Mouse (Mus musculus) MEL (cell line): ENCODE measurements around the gene Fancc.

Experiments used
- CTCF ChIP-seq, 3 experiments: IDR thresholded peaks in 2 of 3; conservative IDR thresholded peaks in 1 of 3; 2 replicates each; pipeline ENCODE4 v1.5.1; 2011 to 2012; ENCODE audit warnings: low read length in 3 of 3, low read depth in 2 of 3, mild to moderate bottlenecking in 2 of 3, improper control_type of control experiment in 1 of 3, inconsistent platforms in 1 of 3, mixed read lengths in 1 of 3, moderate library complexity in 1 of 3; ENCODE audit not compliant: control insufficient read depth in 1 of 3, insufficient read depth in 1 of 3, poor library complexity in 1 of 3, severe bottlenecking in 1 of 3
- E2F4 ChIP-seq: IDR thresholded peaks from 2 replicates; pipeline ENCODE4 v1.6.1; 2011; ENCODE audit warnings: low read depth, low read length, improper control_type of control experiment, borderline replicate concordance
- EP300 ChIP-seq, 2 experiments: IDR thresholded peaks; 2 replicates each; pipeline ENCODE4 v1.6.1; 2011; ENCODE audit warnings: improper control_type of control experiment in 2 of 2, low read length in 2 of 2, low read depth in 1 of 2, mild to moderate bottlenecking in 1 of 2
- GATA1 ChIP-seq: IDR thresholded peaks from 2 replicates; pipeline ENCODE4 v1.6.1; 2011; ENCODE audit warnings: low read depth, low read length, improper control_type of control experiment
- JUND ChIP-seq: IDR thresholded peaks from 2 replicates; pipeline ENCODE4 v1.6.1; 2011; ENCODE audit warnings: low read depth, mild to moderate bottlenecking, improper control_type of control experiment, low read length
- MAZ ChIP-seq: IDR thresholded peaks from 2 replicates; pipeline ENCODE4 v1.6.1; 2012; ENCODE audit warnings: low read depth, mild to moderate bottlenecking, inconsistent platforms, low read length, improper control_type of control experiment
- MXI1 ChIP-seq: IDR thresholded peaks from 2 replicates; pipeline ENCODE4 v1.6.1; 2011; ENCODE audit warnings: mild to moderate bottlenecking, low read depth, low read length, improper control_type of control experiment
- NELFE ChIP-seq: IDR thresholded peaks from 2 replicates; pipeline ENCODE4 v1.6.1; 2011; ENCODE audit warnings: low read depth, low read length, improper control_type of control experiment
- POLR2A ChIP-seq, 2 experiments: IDR thresholded peaks; 2 replicates each; pipeline ENCODE4 v1.6.1; 2011 to 2012; ENCODE audit warnings: low read length in 2 of 2, mild to moderate bottlenecking in 2 of 2, control low read depth in 1 of 2, improper control_type of control experiment in 1 of 2, low read depth in 1 of 2, moderate library complexity in 1 of 2; ENCODE audit not compliant: control insufficient read depth in 1 of 2, insufficient read depth in 1 of 2, poor library complexity in 1 of 2
- RAD21 ChIP-seq: IDR thresholded peaks from 2 replicates; pipeline ENCODE4 v1.6.1; 2011; ENCODE audit warnings: mild to moderate bottlenecking, low read depth, low read length, improper control_type of control experiment
- SIN3A ChIP-seq: IDR thresholded peaks from 2 replicates; pipeline ENCODE4 v1.6.1; 2012; ENCODE audit warnings: low read length, improper control_type of control experiment, inconsistent platforms
- TBP ChIP-seq: IDR thresholded peaks from 2 replicates; pipeline ENCODE4 v1.8.0; 2011; ENCODE audit warnings: low read depth, low read length, improper control_type of control experiment
- ZMIZ1 ChIP-seq: IDR thresholded peaks from 2 replicates; pipeline ENCODE4 v1.6.1; 2012; ENCODE audit warnings: low read depth, mild to moderate bottlenecking, inconsistent platforms, low read length, improper control_type of control experiment, moderate library complexity

GRCm38 (mm10) chr13:63290126-63290525, 207.0 kb downstream of the Fancc start:
- TF ChIP-seq MXI1 (no peak), POLR2A (IDR thresholded peaks at IDR 0.05; ENCODE audit: control insufficient read depth in 1 of 2, insufficient read depth in 1 of 2, low read depth in 1 of 2, low read length in 2 of 2, poor library complexity in 1 of 2) (no peak), EP300 (IDR thresholded peaks at IDR 0.05; ENCODE audit: low read depth in 1 of 2, low read length in 2 of 2) (no peak), CTCF (IDR thresholded peaks at IDR 0.05 in 2 of 3, conservative IDR thresholded peaks at IDR 0.05 in 1 of 3; ENCODE audit: control insufficient read depth in 1 of 3, insufficient read depth in 1 of 3, low read depth in 2 of 3, low read length in 3 of 3, poor library complexity in 1 of 3, severe bottlenecking in 1 of 3) (no peak), SIN3A (no peak), NELFE (no peak), GATA1 (no peak), ZMIZ1 (no peak), RAD21 (no peak), JUND (no peak), E2F4 (no peak), TBP (no peak), MAZ (no peak)
